Mouse (Mus musculus) urinary bladder, adult 18-20 months (tissue): ENCODE data around the gene Slc25a39.

Source experiments
- DNase-seq, 2 experiments: peaks; one replicate each; pipeline ENCODE4 v3.0.0; 2022; ENCODE audit warnings: low spot score in 2 of 2, mixed read lengths in 2 of 2

Gene Slc25a39

DNA sequence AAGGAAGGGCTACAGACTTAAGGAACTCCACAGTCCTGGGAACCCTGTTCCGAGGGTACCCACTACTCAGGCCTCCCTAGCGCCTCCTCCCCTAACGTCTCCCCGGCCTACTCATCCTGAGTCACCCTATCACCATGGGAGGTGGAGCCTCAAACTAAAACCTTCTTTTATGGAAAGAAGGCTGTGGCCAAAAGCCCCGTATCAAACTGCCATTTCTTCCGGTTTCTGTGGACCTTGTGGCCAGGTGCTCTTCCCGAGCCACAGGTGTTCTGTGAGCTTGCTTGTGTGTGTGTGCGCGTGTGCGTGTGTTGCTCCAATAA lies 28.7 kb upstream of the Slc25a39 start:
- DNase-seq, result no peak

DNA sequence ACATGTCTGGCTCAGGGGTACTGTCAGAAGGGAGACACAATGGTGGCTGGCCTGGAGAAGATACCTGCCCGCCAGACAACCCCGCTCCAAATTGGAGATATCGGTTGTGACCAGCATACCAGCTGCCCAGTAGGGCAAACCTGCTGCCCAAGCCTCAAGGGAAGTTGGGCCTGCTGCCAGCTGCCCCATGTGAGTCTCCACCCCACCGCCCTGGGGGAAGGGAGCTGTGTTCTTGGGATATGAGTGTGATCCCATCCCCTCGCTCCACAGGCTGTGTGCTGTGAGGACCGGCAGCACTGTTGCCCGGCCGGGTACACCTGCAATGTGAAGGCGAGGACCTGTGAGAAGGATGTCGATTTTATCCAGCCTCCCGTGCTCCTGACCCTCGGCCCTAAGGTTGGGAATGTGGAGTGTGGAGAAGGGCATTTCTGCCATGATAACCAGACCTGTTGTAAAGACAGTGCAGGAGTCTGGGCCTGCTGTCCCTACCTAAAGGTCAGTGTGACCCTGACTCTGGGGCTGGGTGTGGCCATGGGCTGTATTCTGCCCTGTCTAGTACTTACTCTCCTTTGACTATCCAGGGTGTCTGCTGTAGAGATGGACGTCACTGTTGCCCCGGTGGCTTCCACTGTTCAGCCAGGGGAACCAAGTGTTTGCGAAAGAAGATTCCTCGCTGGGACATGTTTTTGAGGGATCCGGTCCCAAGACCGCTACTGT lies 28.2 kb upstream of the Slc25a39 start:
- DNase-seq, result no peak

DNA sequence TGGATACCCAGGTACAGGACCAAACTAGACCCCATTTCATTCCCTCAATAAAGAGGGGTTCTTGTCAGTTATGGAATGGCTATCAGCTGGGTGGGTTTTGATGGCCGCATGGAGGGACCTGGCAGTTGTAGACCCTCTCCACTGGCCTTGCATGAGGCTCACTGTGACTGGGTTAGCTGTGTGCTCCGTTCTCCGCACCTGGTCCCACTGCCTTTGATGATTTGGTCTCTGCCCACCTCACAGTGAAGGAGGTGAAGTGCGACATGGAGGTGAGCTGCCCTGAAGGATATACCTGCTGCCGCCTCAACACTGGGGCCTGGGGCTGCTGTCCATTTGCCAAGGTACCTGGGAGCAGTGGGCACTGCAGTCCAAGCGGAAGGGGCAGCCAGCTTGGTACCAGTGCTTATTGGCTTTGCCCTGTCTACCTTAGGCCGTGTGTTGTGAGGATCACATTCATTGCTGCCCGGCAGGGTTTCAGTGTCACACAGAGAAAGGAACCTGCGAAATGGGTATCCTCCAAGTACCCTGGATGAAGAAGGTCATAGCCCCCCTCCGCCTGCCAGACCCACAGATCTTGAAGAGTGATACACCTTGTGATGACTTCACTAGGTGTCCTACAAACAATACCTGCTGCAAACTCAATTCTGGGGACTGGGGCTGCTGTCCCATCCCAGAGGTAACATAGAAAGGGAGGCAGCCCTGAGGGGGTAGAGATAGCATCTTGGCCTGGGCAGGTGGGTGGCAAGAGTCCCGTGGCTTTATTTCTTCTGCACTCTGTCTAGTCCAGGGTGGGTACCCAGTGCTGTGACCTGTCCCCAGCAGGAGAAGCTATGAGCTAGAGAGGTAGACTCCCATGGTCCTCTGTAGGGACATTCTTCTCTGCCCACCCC lies 27.3 kb upstream of the Slc25a39 start:
- DNase-seq, result no peak

DNA sequence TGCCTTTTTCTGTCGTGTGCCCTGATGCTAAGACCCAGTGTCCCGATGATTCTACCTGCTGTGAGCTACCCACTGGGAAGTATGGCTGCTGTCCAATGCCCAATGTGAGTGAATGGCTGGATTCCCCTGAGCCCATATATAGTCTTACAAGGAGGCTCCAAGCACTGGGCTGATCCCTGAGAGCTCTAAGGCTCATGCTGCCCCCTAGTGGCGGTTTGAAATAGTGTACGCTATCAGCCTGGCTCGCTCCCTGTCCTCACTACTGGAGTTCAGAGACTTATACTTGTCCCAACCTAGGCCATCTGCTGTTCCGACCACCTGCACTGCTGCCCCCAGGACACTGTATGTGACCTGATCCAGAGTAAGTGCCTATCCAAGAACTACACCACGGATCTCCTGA lies 26.7 kb upstream of the Slc25a39 start:
- peak; percentile 60 to 77 for DNase-seq

DNA sequence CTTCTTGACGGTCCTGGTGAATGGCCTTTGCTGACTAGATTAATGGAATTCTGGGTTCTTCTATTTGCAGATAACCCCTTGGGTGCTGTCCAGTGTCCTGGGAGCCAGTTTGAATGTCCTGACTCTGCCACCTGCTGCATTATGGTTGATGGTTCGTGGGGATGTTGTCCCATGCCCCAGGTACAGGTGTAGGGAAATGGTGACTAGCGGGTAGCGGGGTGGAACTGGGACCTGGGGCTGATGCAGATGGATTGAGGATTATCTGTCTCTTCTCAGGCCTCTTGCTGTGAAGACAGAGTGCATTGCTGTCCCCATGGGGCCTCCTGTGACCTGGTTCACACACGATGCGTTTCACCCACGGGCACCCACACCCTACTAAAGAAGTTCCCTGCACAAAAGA lies 26.1 kb upstream of the Slc25a39 start:
- no peak for DNase-seq

DNA sequence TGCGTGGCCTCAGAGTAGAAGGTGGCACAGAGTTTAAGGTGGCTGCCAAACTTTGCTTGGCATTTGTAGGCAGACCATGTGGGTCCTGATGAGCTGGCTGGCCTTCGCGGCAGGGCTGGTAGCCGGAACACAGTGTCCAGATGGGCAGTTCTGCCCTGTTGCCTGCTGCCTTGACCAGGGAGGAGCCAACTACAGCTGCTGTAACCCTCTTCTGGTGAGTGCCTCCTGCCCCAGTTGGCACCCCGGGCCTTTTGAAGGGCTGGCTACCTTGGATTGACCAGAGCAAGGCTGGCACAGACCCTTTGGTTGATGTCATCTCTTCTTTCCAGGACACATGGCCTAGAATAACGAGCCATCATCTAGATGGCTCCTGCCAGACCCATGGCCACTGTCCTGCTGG lies 25.1 kb upstream of the Slc25a39 start:
- no peak for DNase-seq

DNA sequence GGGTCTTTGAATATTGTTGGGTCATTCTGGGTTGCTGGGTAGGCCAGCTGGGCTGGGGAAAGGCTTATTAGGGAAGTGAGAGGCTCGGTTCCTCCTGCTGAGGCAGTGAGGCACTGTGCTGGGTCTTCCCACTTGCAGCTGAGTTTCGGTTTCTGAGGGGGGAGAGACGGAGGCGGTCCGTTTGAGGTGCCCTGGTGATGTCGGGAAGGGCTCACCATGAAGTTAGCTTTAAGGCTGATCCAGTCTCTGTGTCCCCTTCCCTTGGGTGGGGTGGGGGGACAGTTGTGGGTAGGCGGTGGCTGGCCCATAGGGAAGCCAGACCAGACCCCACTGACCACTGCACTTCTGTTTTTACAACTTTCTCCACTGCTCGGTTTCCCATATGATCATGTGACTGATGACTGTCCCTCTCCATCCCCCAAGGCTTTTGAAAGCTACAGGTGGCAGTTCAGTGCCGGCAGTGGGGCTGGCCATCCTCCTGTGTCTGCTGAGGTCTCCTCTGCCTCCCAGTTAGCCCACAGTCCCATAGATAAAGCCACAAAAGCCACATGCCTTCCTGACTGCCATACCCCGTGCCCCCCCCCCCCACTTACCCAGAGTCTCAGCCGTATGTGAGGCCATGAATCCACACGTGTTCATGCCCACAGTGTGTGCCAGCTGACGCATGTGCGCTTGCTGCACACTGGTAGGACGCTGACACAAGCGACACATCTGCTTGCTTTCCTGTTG lies 24.5 kb upstream of the Slc25a39 start:
- no peak for DNase-seq

DNA sequence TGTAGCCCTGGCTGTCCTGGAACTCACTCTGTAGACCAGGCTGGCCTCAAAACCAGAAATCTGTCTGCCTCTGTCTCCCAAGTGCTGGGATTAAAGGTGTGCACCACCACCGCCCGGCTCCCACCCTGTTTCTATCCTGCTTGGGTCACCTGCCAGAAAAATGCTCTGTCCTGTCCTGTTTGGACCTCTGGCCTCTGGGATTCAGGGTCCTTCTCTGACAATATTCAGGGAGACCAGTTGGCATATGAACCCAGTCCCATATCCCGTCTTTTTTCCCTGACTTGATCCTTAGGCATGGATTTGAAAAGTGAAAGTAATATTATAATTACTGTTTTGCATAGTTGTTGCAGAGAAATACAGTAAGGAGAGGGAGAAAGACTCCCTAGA lies 24.0 kb upstream of the Slc25a39 start:
- no peak for DNase-seq

DNA sequence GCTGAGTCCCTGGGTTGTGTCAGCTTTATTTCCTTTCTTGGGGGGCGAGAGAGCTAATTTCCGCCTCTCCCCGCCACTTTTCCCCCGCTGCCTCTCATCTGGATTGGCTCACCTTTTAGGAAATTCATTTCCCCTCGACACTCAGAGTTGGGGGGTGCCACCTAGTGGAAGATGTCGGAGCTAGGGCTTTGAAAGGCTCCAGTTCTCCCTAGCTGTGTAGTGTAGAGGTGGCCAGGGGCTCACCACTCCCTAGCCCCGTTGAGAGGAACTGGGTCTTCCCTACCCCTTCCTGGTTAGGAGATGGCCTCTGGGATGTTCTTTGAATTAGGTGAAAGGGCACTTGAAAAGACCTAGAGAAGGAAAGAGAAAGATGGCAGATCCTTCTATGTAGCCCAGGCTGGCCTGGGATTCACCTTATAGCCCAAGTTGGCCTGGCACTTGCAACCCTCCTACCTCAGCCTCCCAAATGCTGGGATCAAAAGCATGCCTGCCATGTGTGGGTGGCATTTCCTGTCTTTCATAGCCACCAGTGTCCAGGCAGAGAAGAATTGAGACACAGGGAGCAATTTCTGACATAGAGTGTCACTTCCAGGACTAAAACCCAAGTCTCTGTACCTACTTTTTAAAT lies 23.4 kb upstream of the Slc25a39 start:
- DNase-seq, result peak; percentile 74 to 75

DNA sequence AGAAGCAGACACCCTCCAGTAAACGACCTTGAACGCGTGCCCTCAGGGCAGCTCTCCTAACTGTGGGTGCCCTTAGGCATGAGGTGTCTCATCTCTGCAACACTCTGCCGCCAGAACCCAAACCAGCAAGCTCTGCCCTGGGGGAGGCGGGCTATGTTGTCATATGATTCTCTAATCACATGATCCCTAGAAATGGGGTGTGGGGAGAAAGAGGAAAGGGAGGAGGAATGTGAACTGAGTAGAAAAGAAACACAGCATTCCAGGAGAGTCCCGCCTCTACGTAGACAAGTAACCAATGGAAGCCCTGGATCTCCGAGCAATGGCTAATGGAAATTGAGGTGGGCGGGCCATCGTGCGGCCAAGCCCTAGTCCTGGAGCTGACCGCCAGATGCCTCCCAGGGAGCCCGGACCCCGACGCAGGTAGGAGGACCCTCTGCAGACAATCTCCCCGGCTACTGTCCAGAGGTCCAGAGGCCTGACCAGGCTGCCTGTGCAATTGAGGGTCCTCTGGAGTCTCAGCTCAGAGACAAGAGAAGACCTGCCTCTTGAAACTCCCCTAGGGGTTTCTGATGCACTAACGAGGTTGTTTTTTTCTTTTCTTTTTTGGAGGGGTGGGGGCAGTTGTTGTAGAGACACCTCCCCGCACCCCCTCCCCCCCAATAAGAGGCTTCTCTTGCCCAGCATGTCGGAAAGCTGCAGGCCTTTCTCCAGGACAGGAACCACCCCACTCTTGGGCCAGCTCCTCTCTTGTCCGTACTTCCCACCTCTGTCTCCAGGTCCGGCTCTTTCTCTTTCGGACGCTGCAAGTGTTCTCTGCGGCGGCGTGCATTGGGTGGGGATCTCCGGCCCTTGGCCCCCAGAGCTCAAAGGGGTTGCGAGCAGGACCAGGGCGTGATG lies 22.6 kb upstream of the Slc25a39 start, which contains the start of gene Grn:
TSS of gene Grn (plus strand) at position 195 of the 897 bp plus-strand sequence.
- DNase-seq, result peak; percentile 69 to 88

DNA sequence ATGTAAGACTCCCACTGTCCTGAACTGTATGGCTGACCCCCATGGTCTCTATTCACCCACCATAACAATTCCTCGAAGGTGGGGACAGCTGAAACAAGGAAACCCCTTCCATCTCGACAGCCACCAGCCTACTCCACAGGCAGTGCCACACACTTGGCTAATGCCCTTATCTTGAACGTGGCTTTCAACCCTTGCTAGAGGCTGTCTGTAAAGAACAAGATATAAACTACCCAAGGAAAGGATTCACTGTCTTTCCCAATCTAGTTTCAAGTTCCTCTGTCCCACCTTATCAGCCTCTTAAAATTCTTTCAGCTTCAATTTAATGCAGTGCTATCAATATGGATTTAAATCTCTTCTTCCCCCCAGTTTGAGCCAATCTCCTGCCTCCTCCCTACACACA lies 21.8 kb upstream of the Slc25a39 start:
- DNase-seq, result no peak

DNA sequence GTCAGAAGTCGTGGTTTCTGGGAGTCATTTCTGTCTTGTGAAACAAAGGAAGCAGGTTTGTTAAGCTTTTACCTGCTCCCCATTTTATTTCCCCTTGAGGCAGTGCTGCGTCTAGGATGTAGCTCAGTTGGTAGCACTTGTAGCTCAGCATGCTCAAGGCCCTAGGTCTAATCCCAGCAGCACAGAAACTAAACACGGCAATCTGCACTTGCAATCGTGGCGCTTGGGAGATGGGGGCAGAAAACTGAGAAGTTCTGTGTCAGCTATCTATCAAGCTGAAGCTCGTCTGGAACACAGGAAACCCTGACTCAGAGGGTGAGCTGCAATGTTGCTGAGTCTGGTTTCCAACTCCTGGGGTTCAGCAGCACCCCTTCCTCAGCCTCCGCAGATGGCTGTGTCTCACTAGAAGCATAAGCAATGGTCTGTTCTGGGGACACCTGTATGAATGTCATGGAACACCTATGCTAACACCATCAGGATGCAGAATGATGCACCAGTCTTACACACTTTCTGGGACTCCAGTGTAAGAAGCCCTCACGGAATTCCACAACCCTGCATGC lies 21.3 kb upstream of the Slc25a39 start:
- DNase-seq, result no peak

DNA sequence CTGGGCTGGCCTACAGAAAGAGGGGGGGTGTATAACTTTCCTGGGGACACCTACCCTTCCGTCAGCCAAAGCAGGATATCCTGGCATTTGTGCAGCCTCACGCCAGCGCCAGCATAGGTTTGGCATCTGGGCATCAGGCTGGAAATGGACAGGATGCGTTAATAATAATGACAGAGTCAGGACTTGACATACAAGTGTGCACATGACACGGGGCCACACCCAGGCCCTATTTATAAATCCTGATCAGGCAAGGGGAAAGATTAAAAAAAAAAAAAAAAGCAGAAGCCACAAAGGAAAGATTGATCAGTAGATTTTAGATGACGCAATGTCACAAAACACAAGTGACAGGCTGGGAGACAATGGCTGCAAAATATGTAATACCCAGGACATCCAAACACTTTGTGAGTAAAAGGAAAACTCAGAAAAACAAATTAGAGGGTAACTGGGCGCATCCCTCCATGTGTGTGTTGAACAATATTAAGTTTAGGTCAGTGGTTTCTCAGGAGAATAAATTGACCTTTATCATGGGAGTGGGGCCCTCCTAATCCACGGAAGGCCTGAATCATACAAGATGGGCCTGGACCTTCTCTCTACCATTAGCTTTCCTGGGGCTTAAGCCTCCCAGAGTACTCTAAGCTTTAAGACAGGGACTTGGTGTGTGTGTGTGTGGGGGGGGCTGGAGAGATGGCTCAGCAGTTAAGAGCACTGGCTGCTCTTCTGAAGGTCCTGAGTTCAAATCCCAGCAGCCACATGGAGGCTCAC lies 18.0 kb upstream of the Slc25a39 start:
- no peak for DNase-seq

DNA sequence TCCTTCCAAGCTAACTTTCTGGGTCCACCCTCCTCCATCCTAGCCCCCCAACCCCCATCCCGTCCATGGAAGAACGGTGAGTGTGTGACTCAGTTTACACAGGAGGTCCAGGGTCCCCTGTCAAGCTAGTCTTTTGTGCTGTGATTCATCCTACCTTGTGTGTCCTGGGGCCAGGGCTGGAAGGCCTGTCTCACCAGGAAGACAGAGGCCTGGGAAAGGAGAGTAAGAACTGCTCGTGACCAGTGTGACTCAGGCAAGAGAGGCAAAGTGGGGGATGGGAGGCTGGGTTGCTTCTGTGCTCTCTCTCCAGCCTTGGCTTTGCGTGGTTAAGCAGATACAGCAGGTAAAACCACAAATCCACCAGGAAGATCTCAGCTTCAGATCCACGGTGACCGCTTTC lies 16.9 kb upstream of the Slc25a39 start:
- peak in 1 of 2 experiments; percentile 51 for DNase-seq

DNA sequence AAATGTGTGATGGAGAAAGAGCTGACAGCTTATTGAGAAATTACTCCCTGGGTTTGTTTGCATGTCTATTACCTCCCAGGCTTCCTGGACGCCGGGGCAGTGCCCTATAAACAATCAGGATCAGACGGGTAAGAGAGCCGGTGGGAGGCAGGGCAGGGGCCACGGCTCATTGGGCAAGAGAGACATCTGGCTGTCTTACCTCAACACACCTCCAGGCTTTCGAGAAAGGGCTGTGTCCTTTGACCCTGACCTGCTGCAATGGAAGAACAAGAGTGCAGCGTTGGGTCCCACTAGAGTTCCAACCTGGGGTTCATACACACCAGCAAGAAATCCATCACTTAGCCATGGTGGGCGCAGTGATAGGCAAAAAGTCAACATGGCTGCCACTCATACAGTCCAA lies 13.8 kb upstream of the Slc25a39 start:
- no peak for DNase-seq

DNA sequence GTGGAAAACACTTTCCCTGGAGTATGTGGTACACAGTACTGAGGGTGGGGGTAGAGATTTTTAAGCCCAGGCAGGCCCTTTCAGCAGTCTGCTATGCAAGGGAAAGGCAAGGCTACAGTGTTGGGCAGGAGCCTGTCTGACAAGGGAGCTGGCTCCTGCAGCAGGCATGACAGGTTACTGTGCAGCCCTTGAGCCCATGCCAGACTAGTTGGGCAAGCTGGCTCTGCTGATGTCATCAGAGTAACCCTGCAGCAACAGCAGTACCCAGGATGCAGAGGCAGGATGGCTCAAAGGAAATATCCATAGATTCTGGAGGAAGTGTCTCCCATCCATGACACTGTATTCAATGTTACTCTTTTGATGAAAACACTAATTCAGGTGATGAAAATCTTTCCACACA lies 11.1 kb upstream of the Slc25a39 start:
- DNase-seq, result no peak

DNA sequence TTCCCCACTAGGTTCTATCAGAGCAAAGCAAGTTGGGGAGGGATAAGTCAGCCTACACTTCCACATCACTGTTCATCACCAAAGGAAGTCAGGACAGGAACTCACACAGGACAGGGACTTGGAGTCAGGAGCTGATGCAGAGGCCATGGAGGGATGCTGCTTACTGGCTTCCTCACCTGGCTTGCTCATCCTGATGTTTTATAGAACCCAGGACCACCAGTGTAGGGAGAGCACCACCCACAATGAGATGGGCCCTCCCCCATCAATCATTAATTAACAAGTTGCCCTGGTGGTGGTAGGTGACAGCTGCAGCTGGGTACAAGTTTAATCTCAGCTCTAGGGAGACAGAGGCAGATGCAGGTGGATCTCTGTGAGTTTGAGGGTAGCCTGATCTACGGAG lies 9.4 kb upstream of the Slc25a39 start:
- DNase-seq, result no peak

DNA sequence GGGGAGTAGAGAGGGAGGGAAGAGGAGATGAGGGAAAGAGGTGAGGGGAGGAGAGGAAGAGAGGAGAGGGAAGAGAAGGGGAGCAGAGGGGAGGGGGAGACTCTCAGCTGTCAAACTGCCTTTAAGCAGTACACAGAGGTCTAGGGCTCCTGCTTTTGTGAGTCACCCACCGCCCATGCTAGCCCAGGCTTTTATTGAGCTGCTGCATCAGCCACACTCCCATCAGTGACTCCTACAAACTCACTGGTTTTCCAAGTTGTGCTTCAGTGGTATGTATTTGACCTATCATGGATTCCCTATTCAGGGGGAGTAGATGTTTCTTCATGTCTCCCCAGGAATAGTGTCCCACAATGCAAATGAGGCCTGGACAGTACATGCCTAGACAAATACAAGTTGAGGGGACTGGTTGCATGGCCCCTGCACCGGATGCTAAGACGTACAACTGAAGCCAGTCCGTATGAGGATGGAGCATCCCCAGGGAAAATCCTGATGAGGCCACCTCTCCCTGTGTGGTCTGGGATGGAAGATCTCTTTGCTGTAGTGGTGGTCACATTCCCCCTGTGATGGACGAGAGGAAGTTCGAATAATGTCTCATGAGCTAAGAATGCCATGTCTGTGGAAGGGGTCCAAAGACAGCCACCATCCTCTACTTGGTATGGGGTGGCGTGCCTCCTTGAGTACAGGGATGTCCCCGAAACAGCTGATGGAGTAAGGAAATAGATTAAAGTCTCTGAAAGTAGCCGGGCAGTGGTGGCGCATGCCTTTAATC lies 7.5 kb upstream of the Slc25a39 start:
- no peak for DNase-seq

DNA sequence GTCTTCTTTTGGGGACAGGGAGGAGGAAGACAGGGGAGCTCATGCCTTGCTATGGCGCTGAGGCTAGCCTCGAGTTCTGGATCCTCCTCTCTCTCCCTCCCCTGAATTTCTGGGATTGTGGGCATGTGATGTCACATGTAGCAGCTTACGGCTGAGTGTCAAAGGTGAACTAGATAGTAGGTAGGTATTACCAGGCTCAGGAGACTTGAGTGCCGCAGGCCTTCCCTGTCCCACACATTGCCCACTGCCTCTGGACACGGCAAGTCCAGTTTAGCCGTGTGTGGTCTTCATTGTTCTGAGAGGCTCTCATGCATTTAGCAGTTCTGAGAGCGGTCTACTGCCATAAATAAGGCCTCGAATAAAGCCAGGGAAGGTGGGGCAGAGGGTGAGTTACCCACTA lies 5.3 kb upstream of the Slc25a39 start:
- DNase-seq, result no peak
